Mouse (Mus musculus) ZHBTc4 (cell line): ENCODE data around the gene Vamp2.

ENCODE experiments used
- DNase-seq: peaks from one replicate; pipeline ENCODE4 v3.0.0-alpha.2; 2011; ENCODE audit warnings: low read depth, low spot score

Vamp2 gene

DNA sequence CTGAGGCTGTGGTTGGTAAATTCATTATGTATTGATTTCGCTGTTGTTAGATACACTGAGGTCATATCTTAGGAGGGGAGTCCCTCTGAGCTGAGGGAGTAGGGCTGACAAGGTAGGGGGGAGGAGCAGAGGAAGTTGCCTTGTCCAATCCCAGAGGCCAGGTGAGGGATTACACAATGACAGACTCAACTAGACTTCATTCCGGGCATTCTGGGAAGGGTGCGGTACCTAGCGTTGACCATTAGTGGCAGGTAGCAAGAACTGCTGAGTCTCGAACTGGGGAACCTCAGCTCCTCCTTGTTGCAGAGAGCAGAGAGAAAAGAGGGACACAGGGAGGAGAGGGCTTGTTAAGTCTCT lies 45.3 kb downstream of the Vamp2 start:
- peak; percentile 86 for DNase-seq

DNA sequence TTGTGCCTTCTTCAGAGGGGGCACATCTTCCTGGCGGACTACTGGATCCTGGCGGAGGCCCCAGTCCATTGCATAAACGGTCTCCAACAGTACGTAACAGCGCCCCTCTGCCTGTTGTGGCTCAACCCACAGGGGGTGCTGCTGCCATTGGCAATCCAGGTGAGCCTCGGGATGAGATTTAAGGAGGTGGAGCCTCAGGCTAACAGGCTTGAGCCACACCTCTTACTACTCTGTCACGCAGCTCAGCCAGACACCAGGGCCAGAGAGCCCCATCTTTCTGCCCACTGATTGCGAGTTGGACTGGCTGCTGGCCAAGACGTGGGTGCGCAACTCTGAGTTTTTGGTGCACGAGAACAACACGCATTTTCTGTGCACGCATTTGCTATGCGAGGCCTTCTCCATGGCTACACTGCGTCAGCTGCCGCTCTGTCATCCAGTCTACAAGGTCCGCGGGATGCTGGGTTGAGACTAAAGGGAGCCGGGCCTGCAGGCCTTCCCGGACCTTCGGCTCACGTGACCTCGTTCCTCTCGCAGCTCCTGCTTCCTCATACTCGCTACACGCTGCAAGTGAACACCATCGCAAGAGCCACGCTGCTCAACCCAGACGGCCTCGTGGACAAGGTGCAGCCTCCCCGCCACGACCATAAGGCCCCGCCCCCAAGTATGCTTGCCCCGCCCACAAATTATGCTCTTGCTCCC lies 45.8 kb downstream of the Vamp2 start:
- peak; percentile 85 for DNase-seq

DNA sequence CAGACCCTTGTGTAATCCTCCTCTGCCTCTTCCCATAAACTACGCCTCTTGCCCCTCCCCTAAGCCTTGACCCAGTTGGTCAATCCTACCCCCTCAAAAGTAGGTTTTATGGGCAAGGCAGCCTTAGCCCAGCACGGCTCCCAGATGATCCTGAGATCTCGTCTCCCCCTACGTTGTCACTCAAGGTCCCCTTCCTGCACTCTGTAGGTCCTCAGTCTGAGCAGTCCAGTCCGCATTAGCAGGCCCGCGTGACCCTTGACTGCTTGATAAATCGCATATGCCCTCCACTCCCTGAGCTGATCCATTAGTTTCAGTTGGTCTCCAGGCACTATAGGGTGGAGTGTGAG lies 46.3 kb downstream of the Vamp2 start:
- DNase-seq: no peak

DNA sequence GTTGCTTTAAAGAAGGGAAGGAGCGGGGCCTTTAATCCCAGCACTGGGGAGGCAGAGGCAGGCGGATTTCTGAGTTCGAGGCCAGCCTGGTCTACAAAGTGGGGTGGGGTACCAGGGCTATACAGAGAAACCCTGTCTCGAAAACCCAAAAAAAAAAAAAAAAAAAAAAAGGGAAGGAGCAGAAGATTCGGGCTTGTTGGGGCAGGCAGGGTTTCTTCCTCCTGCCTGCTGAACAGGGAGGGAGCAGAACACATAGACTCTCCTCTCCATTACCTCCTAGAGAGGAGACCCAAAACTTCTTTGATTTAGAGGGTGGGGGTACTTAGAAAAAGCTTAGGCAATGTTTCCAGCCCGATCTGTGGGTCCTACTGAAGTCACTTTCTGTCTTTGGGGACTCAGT lies 47.1 kb downstream of the Vamp2 start:
- DNase-seq: no peak
